Mouse (Mus musculus) kidney, adult 2 months (tissue): ENCODE data around the gene Rps6ka2.

ENCODE experiments used
- CTCF ChIP-seq: fragments of 200-500 bp; conservative IDR thresholded peaks from 2 replicates; pipeline ENCODE4 v1.5.1; 2011; ENCODE audit warnings: low read depth, mild to moderate bottlenecking, control low read depth, low read length, moderate library complexity, mixed read lengths; ENCODE audit not compliant: insufficient read depth, insufficient read length
- POLR2A ChIP-seq: fragments of 200-500 bp; IDR thresholded peaks from one replicate; pipeline ENCODE4 v1.6.1; 2011; ENCODE audit warnings: low read depth, low read length, control low read depth

- no peak for TF ChIP-seq POLR2A
- no peak for TF ChIP-seq CTCF
Measured at GRCm38 (mm10) chr17:7217791-7218329, 47.9 kb downstream of the Rps6ka2 start.
